Mouse (Mus musculus) right cerebral cortex, postnatal 10 days (tissue): ENCODE measurements around the gene Fxyd7.
A peak's percentile ranks its signal among the peaks of the same experiment; 100 is the strongest.

Source experiments
- DNase-seq, 2 experiments: peaks; one replicate each; pipeline ENCODE4 v3.0.0; 2021; ENCODE audit warnings: low spot score in 2 of 2

Gene Fxyd7

DNA sequence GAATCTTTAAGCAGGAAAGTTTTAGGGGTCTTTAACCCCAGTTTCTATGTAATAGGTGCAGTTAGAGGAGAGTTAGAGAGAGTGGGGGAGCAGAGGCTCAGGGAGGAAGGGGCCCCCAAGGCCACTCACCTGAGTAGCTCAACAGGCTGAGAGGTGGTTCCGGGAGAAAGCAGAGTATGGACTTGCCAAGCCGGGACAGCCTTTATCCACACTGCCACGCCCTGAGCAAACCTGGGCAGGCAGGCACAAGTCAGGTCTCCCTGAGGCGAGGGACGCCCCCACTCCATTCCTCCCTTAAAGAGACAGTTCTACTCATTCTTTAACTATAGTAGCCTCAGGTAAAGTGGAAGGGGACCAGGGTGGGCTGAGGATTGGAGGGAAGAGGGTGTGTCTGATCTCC, 25.2 kb upstream of the Fxyd7 start, which contains the start of gene Fxyd3:
Fxyd3 (minus strand) TSS at position 213 of the 400 bp plus-strand sequence.
- no peak for DNase-seq

DNA sequence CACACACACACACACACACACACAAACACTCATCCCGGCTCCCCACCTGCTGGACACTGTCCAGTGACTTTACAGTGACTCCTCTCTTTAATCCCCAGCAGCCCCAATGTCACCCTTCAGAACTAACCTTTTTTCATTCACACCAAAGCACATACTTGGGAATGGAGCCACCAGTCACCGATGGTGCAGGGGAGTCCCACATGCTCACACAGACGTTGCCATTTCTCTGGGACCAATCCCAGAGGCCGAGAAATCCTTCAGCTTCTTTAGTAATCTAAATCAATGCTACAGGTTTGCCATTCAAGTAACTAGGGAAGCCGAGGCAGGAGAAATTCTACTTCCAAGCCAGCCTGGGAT, 23.4 kb upstream of the Fxyd7 start:
- peak in 1 of 2 experiments; percentile 47 for DNase-seq

DNA sequence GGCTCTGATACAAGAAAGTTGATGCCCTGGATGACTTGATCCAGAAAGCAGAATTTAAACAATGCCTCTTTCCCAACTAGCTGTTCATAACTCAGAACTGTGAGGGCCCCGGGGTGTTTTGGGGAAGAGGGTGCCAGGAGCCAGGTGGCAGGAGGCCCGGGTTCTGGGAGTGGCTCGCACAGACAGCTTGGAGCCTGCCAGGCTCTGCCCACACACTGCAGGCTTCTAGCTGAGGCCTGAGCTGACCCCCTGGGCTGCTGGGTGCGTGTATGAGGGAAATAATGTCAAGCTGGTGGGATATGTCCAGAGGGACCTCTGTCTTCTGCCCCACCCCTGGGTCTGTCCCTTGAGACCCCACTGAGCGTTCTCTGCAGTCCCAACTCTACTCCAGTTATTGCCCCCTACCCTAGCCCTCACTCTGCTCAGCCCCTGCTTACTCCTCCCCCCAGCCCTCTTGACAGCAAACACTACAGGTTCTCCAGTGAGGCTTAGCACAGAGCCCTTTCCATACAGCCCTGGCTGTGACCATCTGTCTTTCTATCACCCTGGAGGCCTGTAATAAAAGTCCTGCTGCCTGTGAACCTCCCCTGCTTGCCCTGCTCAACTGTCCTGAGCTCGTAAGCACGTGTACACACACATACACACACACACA, 22.9 kb upstream of the Fxyd7 start:
- DNase-seq: peak in 1 of 2 experiments; percentile 37

DNA sequence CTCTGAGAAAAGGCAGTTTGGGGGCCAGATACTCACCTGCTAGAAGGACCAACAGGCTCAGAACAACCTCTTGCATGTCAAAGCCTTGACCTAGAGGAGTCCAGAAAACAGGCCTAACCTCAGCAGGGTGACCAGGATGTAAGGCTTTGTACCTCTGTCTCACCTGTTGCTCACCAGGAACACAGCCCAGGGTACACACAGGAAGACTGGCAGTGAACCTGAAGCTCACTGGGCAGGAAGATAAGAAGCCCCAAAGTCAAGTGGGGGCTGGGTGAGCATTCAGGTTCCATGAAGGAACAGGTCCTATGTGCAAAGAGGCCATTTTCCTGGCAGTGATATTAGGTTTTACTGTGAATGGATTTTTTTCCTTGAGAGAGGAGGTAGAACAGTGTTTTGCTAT, 22.3 kb upstream of the Fxyd7 start:
- no peak for DNase-seq

DNA sequence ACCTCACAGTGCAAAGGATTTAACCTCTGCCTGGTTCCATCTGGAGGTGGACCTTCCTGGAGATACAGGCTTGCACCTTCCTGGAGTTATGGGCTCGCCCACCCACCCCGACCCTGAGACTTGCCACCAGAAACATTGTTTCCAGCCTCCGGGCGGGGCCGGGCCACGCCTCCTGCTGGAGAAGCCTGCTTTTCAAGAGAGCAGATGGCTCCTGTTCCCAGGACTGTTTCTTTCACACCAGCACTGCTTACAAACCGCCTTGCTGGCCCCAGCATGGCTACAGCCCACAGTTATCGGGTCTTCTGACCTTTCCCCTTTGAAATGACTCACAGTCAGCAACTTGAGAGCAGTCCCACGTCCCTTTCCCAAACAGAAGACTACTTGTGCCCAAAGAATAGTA, 21.1 kb upstream of the Fxyd7 start:
- DNase-seq: no peak

DNA sequence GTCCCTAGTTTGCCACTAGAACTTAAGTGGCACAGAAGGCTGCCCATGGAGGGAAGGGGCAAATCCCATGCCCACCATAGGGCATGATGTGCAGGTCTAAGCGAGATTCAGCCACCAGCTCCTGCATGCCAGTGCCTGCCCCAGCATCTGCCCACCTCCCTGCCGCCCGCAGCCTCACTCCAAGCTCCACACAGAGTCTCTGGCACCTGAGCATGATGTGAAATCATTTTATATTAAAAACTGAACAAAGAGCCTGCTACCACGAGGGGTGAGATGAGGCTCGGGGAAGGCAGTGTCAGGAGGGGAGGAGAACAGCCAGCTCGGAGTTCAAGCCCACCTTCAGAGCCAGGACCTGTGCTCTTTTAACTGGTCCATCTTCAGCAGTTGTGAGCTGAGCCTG, 19.1 kb upstream of the Fxyd7 start:
- no peak for DNase-seq

DNA sequence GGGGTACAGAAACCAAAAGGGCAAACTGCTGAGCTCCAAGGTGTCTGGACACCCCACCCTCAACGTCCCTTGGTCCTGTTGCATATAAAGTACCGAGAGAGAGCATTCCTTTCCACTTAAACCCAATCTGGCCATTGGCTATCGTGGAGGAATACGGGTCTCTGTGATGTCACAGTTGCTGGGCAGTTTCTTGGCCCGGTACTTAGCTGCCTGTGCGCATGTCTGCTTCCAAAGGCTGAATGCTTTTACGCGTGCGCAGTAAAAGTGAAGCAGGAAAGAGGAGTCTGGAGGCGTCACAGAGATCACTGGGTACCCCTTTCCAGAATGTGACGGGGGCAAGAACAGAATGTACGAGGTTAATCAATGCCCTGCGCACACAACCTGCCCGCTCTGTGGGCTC, 18.2 kb upstream of the Fxyd7 start:
- no peak for DNase-seq

DNA sequence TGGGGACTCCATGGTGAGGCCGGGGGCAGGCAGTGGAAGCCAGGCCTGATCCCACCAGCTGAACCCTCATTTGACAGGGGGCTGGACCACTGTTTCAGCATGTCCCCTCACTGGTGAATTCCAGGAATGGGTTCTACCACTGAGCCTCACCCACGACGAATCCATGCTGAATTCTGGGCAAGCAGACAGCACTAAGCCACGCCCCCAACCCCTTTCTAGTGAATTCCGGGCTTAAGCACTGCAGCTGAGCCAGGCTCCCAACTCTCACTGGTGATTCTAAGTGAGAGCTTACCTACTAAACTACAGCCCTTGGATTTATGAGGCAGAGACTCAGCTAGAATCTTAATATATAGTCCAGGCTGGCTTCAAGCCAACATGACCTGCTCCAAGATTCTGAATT, 16.6 kb upstream of the Fxyd7 start:
- DNase-seq: peak; percentile 56 to 63

DNA sequence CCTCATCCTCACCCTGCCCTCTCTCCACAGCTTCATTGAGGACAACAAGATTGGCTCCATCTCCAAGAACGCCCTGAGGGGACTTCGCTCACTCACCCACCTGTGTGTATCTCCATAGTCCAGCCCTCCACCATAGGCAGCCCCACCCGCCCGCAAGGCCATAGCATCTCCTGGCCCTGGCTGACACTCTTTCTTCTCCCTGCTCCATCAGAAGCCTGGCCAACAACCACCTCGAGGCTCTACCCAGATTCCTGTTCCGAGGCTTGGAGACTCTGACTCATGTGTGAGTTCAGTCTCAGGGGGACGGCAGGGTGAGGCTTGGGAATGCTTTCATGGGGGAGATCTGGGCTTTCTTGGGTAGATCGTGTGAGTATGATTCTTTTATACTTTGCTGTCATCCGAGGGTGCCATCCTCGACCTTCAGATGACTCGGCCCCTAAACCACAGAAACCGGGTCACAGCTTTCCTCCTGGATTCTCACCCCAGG, 11.8 kb upstream of the Fxyd7 start:
- DNase-seq: no peak

DNA sequence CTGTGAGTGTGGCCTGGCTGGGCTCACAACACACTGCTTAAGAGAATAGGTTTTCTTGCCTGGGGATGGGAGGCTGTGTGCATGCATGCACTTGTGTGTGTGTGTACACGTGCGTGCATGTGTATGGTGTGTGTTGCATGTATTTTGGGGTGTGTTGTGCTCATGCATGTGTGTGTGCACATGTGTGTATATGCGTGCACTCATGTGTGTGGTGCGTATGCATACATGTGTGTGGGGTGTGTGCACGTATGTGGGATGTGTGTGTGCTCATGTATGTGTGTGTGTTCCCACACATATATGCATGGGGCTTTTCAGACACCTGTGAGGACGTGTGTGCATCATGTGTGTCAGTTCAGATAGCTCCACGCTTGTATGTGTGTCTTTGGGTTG, 9.3 kb upstream of the Fxyd7 start:
- no peak for DNase-seq

DNA sequence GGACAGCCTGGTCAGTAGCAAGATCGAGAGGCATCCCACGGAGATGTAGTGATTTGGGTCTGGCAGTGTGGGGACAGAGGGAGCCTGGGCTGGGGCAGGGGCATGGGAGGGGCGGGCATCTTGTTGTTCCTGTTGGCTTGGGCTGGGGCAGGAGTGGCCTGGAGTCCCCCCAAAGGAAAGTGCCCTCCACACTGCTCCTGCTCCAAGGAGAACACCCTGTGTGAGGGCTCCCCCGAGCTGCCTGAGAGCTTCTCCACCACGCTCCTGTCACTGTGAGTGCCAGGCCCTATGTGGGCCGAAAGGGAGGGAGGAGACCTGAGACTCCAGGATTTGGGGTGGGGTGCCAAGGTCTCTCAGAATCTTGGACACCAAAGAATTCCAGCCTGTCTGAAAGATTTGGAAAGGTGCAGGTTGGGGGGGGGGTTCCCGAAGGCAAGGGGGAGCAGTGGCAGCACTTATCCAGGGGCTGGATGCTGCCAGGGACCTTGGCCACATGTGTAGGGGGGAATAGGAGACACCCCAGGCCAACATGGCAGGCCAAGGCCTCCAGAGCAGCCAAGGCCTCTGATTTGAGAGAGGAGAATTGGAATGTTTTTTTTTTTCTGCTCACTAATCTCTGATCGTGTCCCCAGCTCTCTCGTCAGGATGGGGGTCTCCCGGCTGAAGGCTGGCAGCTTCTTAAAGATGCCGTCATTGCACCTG, 8.8 kb upstream of the Fxyd7 start:
- DNase-seq: no peak

DNA sequence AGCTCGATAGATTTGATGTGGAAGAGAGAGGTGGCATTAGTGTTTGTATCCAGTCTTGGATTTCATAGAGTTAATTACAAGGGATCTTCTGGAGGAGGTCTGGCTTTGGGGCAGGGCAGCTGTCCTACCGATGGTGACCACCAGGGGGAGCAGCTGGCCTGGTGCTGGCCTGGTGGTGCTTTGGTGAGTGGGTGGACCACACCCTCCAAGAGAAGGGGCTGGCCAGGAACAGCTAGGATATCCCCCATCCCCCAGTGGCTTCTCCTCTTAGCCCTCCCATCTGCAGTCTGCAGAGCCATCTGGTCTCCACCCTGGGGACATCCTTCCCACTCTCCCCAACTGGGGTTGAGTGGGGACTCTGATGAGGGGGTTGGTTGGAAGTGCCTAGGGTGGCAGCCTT, 7.8 kb upstream of the Fxyd7 start, which contains the start of gene Lgi4:
Lgi4 (plus strand) TSS at position 235 of the 400 bp plus-strand sequence.
- peak; percentile 82 to 87 for DNase-seq

DNA sequence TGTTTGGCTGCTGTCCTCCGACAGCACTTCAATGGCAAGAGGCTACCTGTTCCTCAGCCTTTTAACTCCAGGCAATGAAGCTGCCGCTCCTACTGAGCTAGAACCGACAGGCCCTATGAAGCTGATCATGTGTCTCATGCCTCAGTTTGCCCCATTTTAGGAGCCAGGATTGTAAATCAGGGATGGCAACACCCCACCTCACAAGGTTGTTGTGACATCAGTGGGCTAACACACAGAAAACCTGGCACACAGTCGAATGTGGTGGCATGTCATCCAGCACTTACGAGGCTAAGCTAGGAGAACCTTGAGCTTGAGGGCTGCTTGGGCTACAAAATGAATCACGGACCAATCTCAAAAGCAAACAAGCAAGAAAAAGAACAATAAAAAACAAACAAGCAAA, 6.9 kb upstream of the Fxyd7 start:
- DNase-seq: no peak

DNA sequence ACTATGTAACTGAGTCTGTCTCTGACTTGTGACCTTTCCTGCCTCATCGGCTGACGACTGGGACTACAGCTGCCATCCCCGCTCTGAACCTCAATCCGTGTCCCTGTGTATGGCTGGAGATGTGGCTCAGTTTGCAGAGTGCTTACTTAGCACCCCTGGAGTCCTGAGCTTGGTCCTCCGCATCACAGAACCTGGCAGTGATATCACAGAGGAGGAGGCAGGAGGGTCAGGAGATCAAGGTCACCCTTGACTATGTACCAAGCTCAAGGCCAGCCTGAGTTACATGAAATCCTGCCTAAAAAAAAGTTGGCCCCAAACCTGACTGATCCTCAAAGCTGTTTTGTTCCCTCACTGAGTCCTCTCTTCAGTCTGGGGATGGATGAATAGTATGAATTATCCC, 6.5 kb upstream of the Fxyd7 start:
- DNase-seq: no peak

DNA sequence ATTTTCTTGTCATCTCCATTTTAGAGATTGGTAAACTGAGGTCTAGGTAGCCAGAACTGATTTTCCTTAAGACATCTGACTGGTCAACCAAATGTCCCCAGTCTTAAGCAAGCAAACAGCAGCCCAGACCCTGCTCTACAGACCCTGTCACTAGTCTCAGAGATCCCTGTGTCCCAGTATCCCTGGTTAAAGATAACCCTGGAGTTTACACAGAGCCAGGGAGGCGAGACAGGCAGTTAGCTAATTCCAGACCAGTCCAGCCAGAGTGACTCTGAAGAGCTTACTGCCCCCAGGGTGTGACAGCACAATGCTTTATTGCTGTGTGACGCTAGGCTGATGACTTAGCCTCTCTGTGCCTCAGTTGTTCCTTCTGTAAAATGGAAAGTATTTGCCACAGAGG, 5.8 kb upstream of the Fxyd7 start, which contains the start of gene Fxyd1:
Fxyd1 (minus strand) TSS at position 129 of the 400 bp plus-strand sequence.
- no peak for DNase-seq

DNA sequence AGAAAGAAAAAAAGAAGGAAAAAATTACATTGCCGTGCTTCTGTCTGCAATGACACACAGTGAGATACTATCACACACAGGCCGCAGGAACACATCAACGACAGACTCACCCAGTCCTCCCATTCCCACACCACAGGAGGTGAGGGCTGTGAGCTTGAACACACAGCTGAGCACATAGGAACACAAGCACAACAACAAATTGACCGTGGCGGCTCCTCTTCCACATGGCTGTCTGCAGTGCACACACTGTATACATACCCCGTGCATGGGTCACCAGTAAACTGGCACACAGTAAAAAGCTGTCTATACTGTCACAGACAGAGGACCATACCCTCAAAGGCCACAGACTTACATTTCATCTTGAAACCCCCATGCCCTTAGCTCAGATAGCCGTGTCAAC, 5.2 kb upstream of the Fxyd7 start:
- no peak for DNase-seq

DNA sequence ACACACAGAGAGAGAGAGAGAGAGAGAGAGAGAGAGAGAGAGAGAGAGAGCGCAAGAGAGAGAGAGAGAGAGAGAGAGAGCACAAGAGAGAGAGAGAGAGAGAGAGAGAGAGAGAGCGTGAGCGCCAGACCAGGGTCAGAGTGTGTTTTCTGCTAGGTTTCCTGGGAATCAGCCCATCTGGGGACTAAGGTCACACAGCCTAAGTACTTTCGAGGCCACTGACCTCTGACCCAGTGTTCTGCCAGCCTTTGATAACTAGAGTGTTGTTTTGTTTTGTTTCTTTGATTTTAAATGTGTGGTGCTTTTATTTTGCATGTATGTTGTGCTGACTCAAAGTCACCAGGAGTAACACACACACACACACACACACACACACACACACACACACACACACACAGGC, 4.6 kb upstream of the Fxyd7 start:
- DNase-seq: no peak

DNA sequence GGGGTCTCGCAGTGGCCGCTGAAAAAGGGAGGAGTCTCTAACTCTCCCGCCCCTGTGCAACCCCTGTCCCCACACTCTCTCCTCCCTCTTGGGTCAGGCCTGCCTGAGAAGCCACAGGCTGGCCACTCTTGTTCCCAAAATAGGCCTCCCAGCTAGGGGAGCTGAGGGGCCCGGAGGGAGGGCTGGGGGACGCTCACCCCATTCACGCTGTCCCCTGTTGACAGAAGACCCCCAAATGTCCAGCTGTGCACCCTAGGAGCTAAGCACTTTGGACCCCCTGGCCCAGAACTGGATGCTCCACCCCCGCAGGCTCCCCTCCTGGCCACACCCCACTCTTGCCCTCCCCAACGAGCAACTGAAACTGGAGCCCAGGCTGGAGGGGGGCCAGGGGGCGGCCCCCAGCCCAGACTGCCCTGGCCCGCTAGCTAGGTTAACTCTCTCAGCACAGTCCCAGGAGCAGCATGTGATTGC, 4.1 kb upstream of the Fxyd7 start:
- DNase-seq: peak; percentile 70 to 74

DNA sequence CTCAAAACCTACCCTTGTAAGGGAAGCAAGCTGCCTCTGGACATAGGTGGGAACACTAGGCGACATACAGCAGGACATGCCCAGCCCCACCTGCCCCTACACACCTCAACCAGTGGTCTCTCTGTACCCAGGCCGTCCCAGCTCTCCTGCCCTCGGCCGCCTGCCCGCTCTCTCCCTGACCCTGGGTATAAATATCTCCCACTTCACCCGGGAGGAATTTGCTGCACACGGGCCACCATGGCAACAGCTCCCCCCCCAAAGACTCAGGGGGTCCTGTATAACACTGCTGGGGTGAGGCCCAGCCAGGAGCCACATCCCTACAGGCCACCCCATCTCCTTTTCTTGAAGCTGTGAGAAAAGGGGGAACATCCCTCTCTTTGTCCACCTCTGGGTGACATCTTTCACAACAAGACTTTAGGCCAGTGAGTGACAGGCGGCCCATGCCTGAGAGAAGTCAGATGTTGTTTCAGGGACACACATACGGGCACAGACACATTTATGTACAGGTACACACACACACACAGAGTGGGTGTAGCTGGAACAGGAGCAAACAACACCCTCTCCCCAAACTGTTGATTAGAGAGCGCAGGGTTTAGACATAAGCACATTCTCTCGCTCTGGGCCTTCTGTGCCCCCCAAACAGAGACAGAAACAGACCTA, 3.5 kb upstream of the Fxyd7 start:
- DNase-seq: no peak

DNA sequence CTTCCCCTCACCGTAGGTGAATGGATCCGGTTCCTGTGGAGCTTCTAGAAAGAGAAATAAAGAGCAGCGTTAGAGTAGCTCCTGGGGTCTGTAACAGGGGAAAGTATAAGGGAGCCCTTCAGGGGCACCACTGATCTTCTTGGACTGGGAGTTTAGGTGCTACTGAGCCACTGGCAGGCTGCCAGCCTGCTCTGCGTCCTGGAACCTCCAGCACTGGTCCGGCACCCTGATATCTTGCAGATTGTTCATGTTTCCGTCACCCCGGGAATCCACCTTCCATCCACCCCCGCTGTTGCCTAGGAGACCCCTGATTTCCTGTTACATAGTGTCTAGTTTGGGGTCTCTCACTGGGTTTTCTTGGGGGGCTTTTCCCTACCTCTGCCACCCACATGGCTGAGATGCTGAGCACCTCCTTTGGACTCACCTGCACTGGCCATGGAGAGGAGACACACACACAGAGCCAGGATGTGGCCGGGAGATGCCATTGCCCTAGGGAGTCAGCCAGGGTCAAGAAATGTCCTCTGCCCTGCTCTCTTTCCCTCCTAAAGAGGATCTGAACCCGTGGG, 2.7 kb upstream of the Fxyd7 start:
- peak; percentile 44 to 65 for DNase-seq

DNA sequence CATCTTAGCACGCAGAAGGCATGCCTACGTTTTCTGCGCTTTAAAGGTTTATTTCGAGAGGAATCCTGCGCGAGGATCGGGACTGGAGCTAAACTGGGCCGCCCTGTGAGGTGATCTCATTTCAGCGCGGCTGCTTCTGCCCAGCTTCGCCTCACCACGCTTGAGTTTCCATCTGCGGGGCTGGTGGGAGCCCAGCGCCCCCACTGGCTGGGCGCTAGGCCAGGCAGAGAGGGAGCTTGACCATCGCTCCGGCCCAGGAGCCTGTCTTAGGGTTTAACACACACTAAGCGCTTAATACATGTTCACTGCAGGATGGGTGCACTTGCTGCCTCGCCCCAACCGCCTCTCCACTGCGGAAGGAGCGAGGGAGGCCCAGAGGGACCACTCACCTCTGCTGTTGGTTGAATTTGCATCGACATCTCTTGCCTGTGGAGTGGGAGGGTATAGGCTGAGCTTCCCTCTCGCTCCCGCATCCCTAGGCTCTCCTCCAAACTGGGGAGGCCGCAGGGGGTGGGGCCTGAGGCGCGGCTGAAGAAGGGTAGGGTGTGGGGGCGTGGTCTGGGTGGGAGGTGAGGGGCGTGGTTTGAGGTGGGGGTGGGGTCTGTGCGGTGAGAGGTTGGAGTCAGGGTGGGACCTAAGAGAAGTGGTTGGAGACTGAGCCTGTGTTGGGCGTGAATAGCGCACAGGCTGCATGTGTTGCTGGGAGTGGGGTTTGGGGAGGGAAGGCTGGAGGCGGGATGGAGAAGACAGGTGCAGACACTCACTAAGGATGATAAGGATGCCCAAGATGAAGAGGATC, 1.6 kb upstream of the Fxyd7 start:
- DNase-seq: peak; percentile 81 to 89

DNA sequence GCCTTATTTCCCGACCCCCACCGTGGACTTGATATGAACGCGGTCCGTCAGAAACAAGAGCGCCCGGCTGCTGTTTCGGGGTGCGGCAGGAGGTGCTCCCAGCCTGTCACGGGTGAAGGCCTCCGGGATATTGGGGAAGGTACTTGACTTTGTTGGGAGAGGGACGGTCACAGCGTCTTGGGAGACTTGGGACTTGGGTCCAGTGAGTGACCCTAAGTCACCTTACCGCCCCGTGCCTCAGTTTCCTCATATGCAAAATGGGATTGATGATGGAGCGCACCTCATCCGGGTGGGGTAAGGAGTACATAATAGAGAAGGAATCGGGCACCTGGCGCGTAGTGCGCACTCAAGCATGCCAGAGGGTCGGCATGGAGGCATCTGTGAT, 976 bp upstream of the Fxyd7 start:
- peak in 1 of 2 experiments; percentile 40 for DNase-seq
